In genomic region chrX:141212802-141213201, GRCm38 (mm10) we compare ENCODE assay signal across 9 mouse cellular contexts.
A peak's percentile ranks its signal among the peaks of the same experiment; 100 is the strongest.
DNase-seq lines count a peak whose midpoint lies in the region; ATAC-seq lines count a peak whose summit lies in the region.
"Had no signal": no experiment of that assay in that cellular context is flagged by ENCODE, and none has a peak within 500 bp of the region (broad histone marks: within the 10 kb centered on the region; RNA-seq: fewer than 3 reads in every experiment).

No protein-coding gene starts in this region.

- no peak overlapping the region for H3K27ac ChIP-seq in forebrain, embryonic 10.5 days
- H3K27ac ChIP-seq in forebrain, embryonic 12.5 days = no peak overlapping the region
- no peak overlapping the region for H3K27ac ChIP-seq in midbrain, embryonic 16.5 days (ENCODE audit: low read length)

- H3K27me3 ChIP-seq in forebrain, embryonic 10.5 days (ENCODE audit: poor library complexity, severe bottlenecking) = peaks cover 95% of the 10 kb centered on the region
- H3K27me3 ChIP-seq in forebrain, embryonic 12.5 days = peaks cover 43% of the 10 kb centered on the region
- H3K27me3 ChIP-seq in midbrain, embryonic 16.5 days (ENCODE audit: control insufficient read depth, insufficient read depth, low read depth, low read length) = peaks cover 7% of the 10 kb centered on the region

- no peak overlapping the region for H3K9ac ChIP-seq in forebrain, embryonic 12.5 days
- no peak overlapping the region for H3K9ac ChIP-seq in midbrain, embryonic 16.5 days (ENCODE audit: low read depth, low read length)

- H3K36me3 ChIP-seq in forebrain, embryonic 10.5 days (replicated peaks) = no peaks in the 10 kb centered on the region
- H3K36me3 ChIP-seq in forebrain, embryonic 12.5 days (replicated peaks) = no peaks in the 10 kb centered on the region
- H3K36me3 ChIP-seq in midbrain, embryonic 16.5 days (ENCODE audit: control insufficient read depth, insufficient read depth, low read length) = no peaks in the 10 kb centered on the region

- no peaks in the 10 kb centered on the region for H3K4me1 ChIP-seq in forebrain, embryonic 10.5 days
- H3K4me1 ChIP-seq in forebrain, embryonic 12.5 days = no peaks in the 10 kb centered on the region
- H3K4me1 ChIP-seq in midbrain, embryonic 16.5 days (ENCODE audit: control insufficient read depth, insufficient read depth, low read length) = no peaks in the 10 kb centered on the region

- no peak overlapping the region for H3K4me3 ChIP-seq in forebrain, embryonic 10.5 days
- no peak overlapping the region for H3K4me3 ChIP-seq in forebrain, embryonic 12.5 days (replicated peaks)
- H3K4me3 ChIP-seq in midbrain, embryonic 16.5 days (ENCODE audit: low read depth, low read length) = no peak overlapping the region
- H3K4me3 ChIP-seq: erythroblast, embryonic 14.5 days had no signal

- no peak for ATAC-seq in forebrain, embryonic 12.5 days (ENCODE audit: low FRiP score)
- peak; percentile 73 for ATAC-seq in midbrain, embryonic 16.5 days
- ATAC-seq in CD4-positive, CD25-positive, alpha-beta regulatory T cell, adult 4 months = no peak

- DNase-seq in forebrain, embryonic 10.5 days (ENCODE audit: extremely low spot score, low spot score) = peak; percentile 16
- peak; percentile 16 for DNase-seq in A20 (ENCODE audit: low read depth, low spot score)
- peak; percentile 71 to 73 for DNase-seq in cerebellum, postnatal 10 days
- peak; percentile 26 to 43 for DNase-seq in frontal cortex, postnatal 36 days (ENCODE audit: low spot score in 2 of 2)
- DNase-seq in layer of hippocampus, postnatal 10 days (ENCODE audit: low spot score in 2 of 2) = peak; percentile 45 to 64

- WGBS in forebrain, embryonic 10.5 days = 40% methylated on average over 5 of the region's 5 CpGs
- WGBS in forebrain, embryonic 12.5 days = 38% methylated on average over 5 of the region's 5 CpGs
- WGBS in midbrain, embryonic 16.5 days = 35% methylated on average over 5 of the region's 5 CpGs

- no peaks in the 10 kb centered on the region for H3K9me3 ChIP-seq in forebrain, embryonic 10.5 days
- H3K9me3 ChIP-seq in forebrain, embryonic 12.5 days = no peaks in the 10 kb centered on the region
- H3K9me3 ChIP-seq in midbrain, embryonic 16.5 days (replicated peaks; ENCODE audit: control insufficient read depth, low read length, poor library complexity, severe bottlenecking) = no peaks in the 10 kb centered on the region

- H3K4me2 ChIP-seq in forebrain, embryonic 12.5 days = no peak overlapping the region
- H3K4me2 ChIP-seq in midbrain, embryonic 16.5 days (ENCODE audit: low read length) = no peak overlapping the region

Comparison
In these comparisons a context has a peak if more than half of its experiments do, and no peak if none do; other contexts are left out.
1. DNase-seq: peak in every context shown above with its lines; median percentile 72 in cerebellum, postnatal 10 days; 54 in layer of hippocampus, postnatal 10 days; 34 in frontal cortex, postnatal 36 days; 16 in forebrain, embryonic 10.5 days; 16 in A20.